19 mouse cellular contexts compared by ENCODE assay signal in genomic region chr11:95567366-95567765, GRCm38 (mm10). TPM values are rescaled to one million over a fixed set of nuclear protein-coding genes. Genes with fewer than 3 reads are reported as not detected.
DNase-seq lines count a peak whose midpoint lies in the region; ATAC-seq lines count a peak whose summit lies in the region.
"Had no signal": no experiment of that assay in that cellular context is flagged by ENCODE, and none has a peak within 500 bp of the region (broad histone marks: within the 10 kb centered on the region; RNA-seq: fewer than 3 reads in every experiment).

No protein-coding gene starts in this region.

- peaks cover 40% of the 10 kb centered on the region for H3K4me1 ChIP-seq in kidney, embryonic 14.5 days (ENCODE audit: control insufficient read depth, insufficient read depth, low read length)
- H3K4me1 ChIP-seq in kidney, embryonic 15.5 days = peaks cover 53% of the 10 kb centered on the region
- peaks cover 64% of the 10 kb centered on the region for H3K4me1 ChIP-seq in embryonic facial prominence, embryonic 13.5 days
- H3K4me1 ChIP-seq in intestine, embryonic 16.5 days (ENCODE audit: control insufficient read depth, insufficient read depth, low read length) = peaks cover 32% of the 10 kb centered on the region
- H3K4me1 ChIP-seq in stomach, embryonic 15.5 days = peaks cover 47% of the 10 kb centered on the region

- H3K4me3 ChIP-seq in kidney, embryonic 14.5 days (ENCODE audit: low read length) = no peak overlapping the region
- H3K4me3 ChIP-seq in kidney, embryonic 15.5 days (replicated peaks) = no peak overlapping the region
- no peak overlapping the region for H3K4me3 ChIP-seq in embryonic facial prominence, embryonic 13.5 days
- no peak overlapping the region for H3K4me3 ChIP-seq in intestine, embryonic 16.5 days (ENCODE audit: low read length)
- no peak overlapping the region for H3K4me3 ChIP-seq in stomach, embryonic 15.5 days (replicated peaks)
- H3K4me3 ChIP-seq: forebrain, embryonic 12.5 days; liver, embryonic 12.5 days; lung, embryonic 15.5 days; midbrain, embryonic 13.5 days had no signal

- no peak for ATAC-seq in kidney, embryonic 14.5 days (ENCODE audit: low FRiP score, low TSS enrichment)
- ATAC-seq in kidney, embryonic 15.5 days (replicated peaks; ENCODE audit: low FRiP score) = no peak
- ATAC-seq in embryonic facial prominence, embryonic 13.5 days (ENCODE audit: insufficient number of reproducible peaks, insufficient read depth, low FRiP score, low TSS enrichment, low read depth) = no peak
- no peak for ATAC-seq in intestine, embryonic 16.5 days
- no peak for ATAC-seq in stomach, embryonic 15.5 days (ENCODE audit: insufficient read depth, low FRiP score, low read depth)
- ATAC-seq: liver, embryonic 12.5 days; midbrain, embryonic 13.5 days had no signal

- H3K4me2 ChIP-seq in kidney, embryonic 14.5 days (replicated peaks; ENCODE audit: low read depth, low read length) = no peak overlapping the region
- no peak overlapping the region for H3K4me2 ChIP-seq in kidney, embryonic 15.5 days
- H3K4me2 ChIP-seq in embryonic facial prominence, embryonic 13.5 days = no peak overlapping the region
- no peak overlapping the region for H3K4me2 ChIP-seq in intestine, embryonic 16.5 days (ENCODE audit: low read depth, low read length)
- no peak overlapping the region for H3K4me2 ChIP-seq in stomach, embryonic 15.5 days
- H3K4me2 ChIP-seq: forebrain, embryonic 12.5 days; liver, embryonic 12.5 days; lung, embryonic 15.5 days; midbrain, embryonic 13.5 days had no signal

- H3K27ac ChIP-seq in kidney, embryonic 14.5 days (ENCODE audit: low read depth, low read length) = peak overlapping the region; percentile 7; the same call in 1 of the 2 replicates
- H3K27ac ChIP-seq in kidney, embryonic 15.5 days = no peak overlapping the region
- H3K27ac ChIP-seq in embryonic facial prominence, embryonic 13.5 days = peak overlapping the region; percentile 55; the same call in 1 of the 2 replicates
- peak overlapping the region; percentile 68 for H3K27ac ChIP-seq in intestine, embryonic 16.5 days (ENCODE audit: low read length)
- peak overlapping the region; percentile 57; the same call in 1 of the 2 replicates for H3K27ac ChIP-seq in stomach, embryonic 15.5 days
- H3K27ac ChIP-seq: forebrain, embryonic 12.5 days; liver, embryonic 12.5 days; lung, embryonic 15.5 days; midbrain, embryonic 13.5 days had no signal

- no peaks in the 10 kb centered on the region for H3K36me3 ChIP-seq in kidney, embryonic 14.5 days (ENCODE audit: control insufficient read depth, insufficient read depth, low read length)
- H3K36me3 ChIP-seq in kidney, embryonic 15.5 days = no peaks in the 10 kb centered on the region
- no peaks in the 10 kb centered on the region for H3K36me3 ChIP-seq in embryonic facial prominence, embryonic 13.5 days
- no peaks in the 10 kb centered on the region for H3K36me3 ChIP-seq in intestine, embryonic 16.5 days (ENCODE audit: control insufficient read depth, insufficient read depth, low read length)
- H3K36me3 ChIP-seq in stomach, embryonic 15.5 days = no peaks in the 10 kb centered on the region
- H3K36me3 ChIP-seq: forebrain, embryonic 12.5 days; liver, embryonic 12.5 days; lung, embryonic 15.5 days; midbrain, embryonic 13.5 days had no signal

- DNase-seq in cerebellum, postnatal 36 days = no peak
- no peak for DNase-seq in cerebellum, adult 9-10 months
- DNase-seq: adrenal gland, adult 2 months; cerebellum, postnatal 25 days; heart, postnatal 4 days; kidney, adult 11 months; kidney, postnatal 36 days; retina, postnatal 1 day; right cerebral cortex, postnatal 4 days; thymus, adult 18-20 months had no signal

- H3K9me3 ChIP-seq in kidney, embryonic 14.5 days (ENCODE audit: control insufficient read depth, low read length) = peaks cover 4% of the 10 kb centered on the region; the same call in 1 of the 2 replicates
- H3K9me3 ChIP-seq in kidney, embryonic 15.5 days (replicated peaks) = 0 out of 2 replicates have a peak, but pooled peaks cover 3% of the 10 kb centered on the region
- no peaks in the 10 kb centered on the region for H3K9me3 ChIP-seq in embryonic facial prominence, embryonic 13.5 days
- H3K9me3 ChIP-seq in intestine, embryonic 16.5 days (ENCODE audit: control insufficient read depth, low read length) = no peaks in the 10 kb centered on the region
- H3K9me3 ChIP-seq in stomach, embryonic 15.5 days = no peaks in the 10 kb centered on the region
- H3K9me3 ChIP-seq: forebrain, embryonic 12.5 days; midbrain, embryonic 13.5 days had no signal

- 62% methylated on average over 6 of the region's 6 CpGs for WGBS in kidney, embryonic 14.5 days
- WGBS in kidney, embryonic 15.5 days = 67% methylated on average over 6 of the region's 6 CpGs
- WGBS in embryonic facial prominence, embryonic 13.5 days = 50% methylated on average over 6 of the region's 6 CpGs
- 65% methylated on average over 6 of the region's 6 CpGs for WGBS in intestine, embryonic 16.5 days
- 53% methylated on average over 6 of the region's 6 CpGs for WGBS in stomach, embryonic 15.5 days

- no peak overlapping the region for H3K9ac ChIP-seq in kidney, embryonic 14.5 days (ENCODE audit: low read depth, low read length)
- no peak overlapping the region for H3K9ac ChIP-seq in kidney, embryonic 15.5 days
- no peak overlapping the region for H3K9ac ChIP-seq in embryonic facial prominence, embryonic 13.5 days
- H3K9ac ChIP-seq in intestine, embryonic 16.5 days (ENCODE audit: low read depth, low read length) = no peak overlapping the region
- H3K9ac ChIP-seq in stomach, embryonic 15.5 days = no peak overlapping the region
- H3K9ac ChIP-seq: forebrain, embryonic 12.5 days; liver, embryonic 12.5 days; lung, embryonic 15.5 days; midbrain, embryonic 13.5 days had no signal

- no peaks in the 10 kb centered on the region for H3K27me3 ChIP-seq in kidney, embryonic 14.5 days (ENCODE audit: control insufficient read depth, insufficient read depth, low read length)
- 0 out of 2 replicates have a peak, but pooled peaks cover 13% of the 10 kb centered on the region for H3K27me3 ChIP-seq in kidney, embryonic 15.5 days
- no peaks in the 10 kb centered on the region for H3K27me3 ChIP-seq in embryonic facial prominence, embryonic 13.5 days
- H3K27me3 ChIP-seq in intestine, embryonic 16.5 days (replicated peaks; ENCODE audit: control insufficient read depth, insufficient read depth, low read length) = peaks cover 3% of the 10 kb centered on the region; the same call in 1 of the 2 replicates
- H3K27me3 ChIP-seq in stomach, embryonic 15.5 days (replicated peaks) = no peaks in the 10 kb centered on the region
- H3K27me3 ChIP-seq: midbrain, embryonic 13.5 days had no signal

RNA-seq across cellular contexts. Expression of gene Ngfr, which starts 20.2 kb away (rescaled TPM):
- polyA plus RNA-seq in kidney, embryonic 14.5 days (2014; fragmentation: Nextera tagmentation; extraction: Ambion mirVana) = 16.8 and 23.4 TPM in 2 replicates
- 25.8 and 28.7 TPM in 2 replicates for polyA plus RNA-seq in kidney, embryonic 15.5 days (2015; fragmentation: Nextera tagmentation; extraction: Ambion mirVana)
- polyA plus RNA-seq in embryonic facial prominence, embryonic 13.5 days (2015; fragmentation: Nextera tagmentation; extraction: Ambion mirVana) = 25.4 and 27.2 TPM in 2 replicates
- polyA plus RNA-seq in intestine, embryonic 16.5 days (2015; fragmentation: Nextera tagmentation; extraction: Ambion mirVana) = 15.5 and 15.8 TPM in 2 replicates
- 10.2 and 10.9 TPM in 2 replicates for polyA plus RNA-seq in stomach, embryonic 15.5 days (2015; fragmentation: Nextera tagmentation; extraction: Ambion mirVana)

RNA-seq across cellular contexts. Expression of gene Nxph3, which starts 53.0 kb away (rescaled TPM):
- 0.51 and 0.59 TPM in 2 replicates for polyA plus RNA-seq in kidney, embryonic 14.5 days (2014; fragmentation: Nextera tagmentation; extraction: Ambion mirVana)
- 0.32 and 0.40 TPM in 2 replicates for polyA plus RNA-seq in kidney, embryonic 15.5 days (2015; fragmentation: Nextera tagmentation; extraction: Ambion mirVana)
- polyA plus RNA-seq in embryonic facial prominence, embryonic 13.5 days (2015; fragmentation: Nextera tagmentation; extraction: Ambion mirVana) = 1.6 and 2.2 TPM in 2 replicates
- polyA plus RNA-seq in intestine, embryonic 16.5 days (2015; fragmentation: Nextera tagmentation; extraction: Ambion mirVana) = 0.32 and 0.37 TPM in 2 replicates
- 0.58 and 0.83 TPM in 2 replicates for polyA plus RNA-seq in stomach, embryonic 15.5 days (2015; fragmentation: Nextera tagmentation; extraction: Ambion mirVana)
